Mouse (Mus musculus): ENCODE measurements at regions not wholly inside any gene's neighbourhood (a gene's known extent, or its start where the extent isn't known, plus 50 kb on each side); places are given as distances from the start of the nearest gene placed in this dataset.

GRCm38 (mm10) chr1:3900354-3900753 is 907.3 kb upstream of the Gm37988 start:
- ChIA-PET POLR2A (no interaction called here), CTCF (no interaction called here)
- ATAC-seq = no peak
- in situ Hi-C loops (cut with MboI; ENCODE audit: low pct_unique_long_range_greater_than_20kb) = no loop called here
- no peaks in the 10 kb centered on the region for H3K27me3 ChIP-seq
- TF ChIP-seq CTCF (IDR thresholded peaks at IDR 0.05) = no peak
- DNase-seq (ENCODE audit: low read depth, low spot score) = no peak

DNA sequence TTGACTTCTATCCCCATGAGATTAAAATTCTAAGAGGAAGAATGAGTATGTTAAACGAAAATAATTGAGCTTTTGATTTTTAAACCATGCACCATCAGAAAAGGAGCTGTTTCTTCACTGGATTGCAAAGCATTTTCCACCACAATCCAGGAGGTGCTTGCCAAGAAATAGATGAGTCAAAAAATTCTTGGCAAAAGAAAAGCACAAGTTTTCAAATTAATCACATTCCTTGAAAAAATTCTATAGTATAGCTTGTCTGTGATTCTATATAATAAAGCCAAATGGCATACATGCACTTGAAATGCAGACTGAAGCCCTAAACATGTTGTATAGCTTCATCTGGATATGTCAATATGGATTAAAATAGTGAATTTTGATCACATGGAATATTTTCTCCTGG is 904.3 kb upstream of the Gm37988 start:
- ChIA-PET CTCF (no interaction called here), POLR2A (no interaction called here)
- DNase-seq (ENCODE audit: low read depth, low spot score) (no peak), ATAC-seq (no peak)
- TF ChIP-seq CTCF (IDR thresholded peaks at IDR 0.05) = no peak
- H3K27me3 ChIP-seq = no peaks in the 10 kb centered on the region
- in situ Hi-C loops (cut with MboI; ENCODE audit: low pct_unique_long_range_greater_than_20kb) = no loop called here

DNA sequence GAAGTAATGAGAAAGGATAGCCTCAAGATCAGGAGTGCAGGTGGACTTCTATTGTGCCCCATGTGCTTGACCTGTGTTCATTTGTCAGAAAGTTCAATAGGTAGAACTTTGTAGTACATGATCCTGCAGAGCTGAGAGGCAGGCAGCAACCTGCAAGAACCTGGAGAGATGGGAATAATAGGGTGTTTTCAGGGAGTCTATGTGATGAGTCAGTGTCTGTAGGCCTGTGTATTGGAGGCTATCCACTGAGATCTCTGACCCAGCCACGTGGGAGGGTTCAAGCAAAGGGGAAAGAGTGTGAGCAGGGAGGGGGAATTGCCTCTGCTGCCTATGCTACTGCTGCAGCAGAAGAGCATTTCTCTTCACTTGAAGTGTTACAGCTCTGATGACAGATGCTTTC is 895.2 kb upstream of the Gm37988 start:
- ATAC-seq (no peak), DNase-seq (ENCODE audit: low read depth, low spot score) (no peak)
- ChIA-PET POLR2A (no interaction called here), CTCF (no interaction called here)
- no peak for TF ChIP-seq CTCF (IDR thresholded peaks at IDR 0.05)
- H3K27me3 ChIP-seq = no peaks in the 10 kb centered on the region
- in situ Hi-C loops (cut with MboI; ENCODE audit: low pct_unique_long_range_greater_than_20kb) = no loop called here

DNA sequence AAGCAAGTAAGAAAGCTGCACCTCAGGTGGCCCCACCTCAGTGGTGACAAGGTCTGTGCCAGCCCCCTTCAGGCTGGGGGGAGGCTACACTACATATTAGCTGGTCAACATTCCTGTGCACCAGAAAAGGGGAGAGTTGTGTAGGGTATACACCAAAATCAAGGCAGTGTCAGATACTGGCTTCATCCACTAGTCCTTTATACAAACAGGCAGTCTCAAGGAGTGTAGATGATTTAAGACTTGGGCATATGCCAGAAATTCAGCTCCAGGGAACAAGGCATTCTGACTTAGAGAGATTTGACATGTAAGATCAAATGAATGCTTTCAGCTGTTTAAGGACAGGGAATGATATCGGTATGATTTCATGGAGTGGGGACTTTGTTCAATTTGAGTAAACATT is 894.1 kb upstream of the Gm37988 start:
- CTCF ChIA-PET = interaction anchor here (2.4 kb wide), 1 partner anchor 12 kb away, joined by 6 read pairs; no protein-coding TSS in a partner anchor
- H3K27me3 ChIP-seq = no peaks in the 10 kb centered on the region
- DNase-seq (ENCODE audit: low read depth, low spot score) (no peak), ATAC-seq (no peak)
- in situ Hi-C loops (cut with MboI; ENCODE audit: low pct_unique_long_range_greater_than_20kb) = no loop called here
- no peak for TF ChIP-seq CTCF (IDR thresholded peaks at IDR 0.05)
- POLR2A ChIA-PET = no interaction called here

Data from Patski (cell line).